Mouse (Mus musculus): ENCODE results near the gene Camkmt. TPM values are rescaled to one million over a fixed set of nuclear protein-coding genes. Genes with fewer than 3 reads are reported as not detected.

Camkmt gene
- total RNA-seq, 1 experiment from 2014 or later: 5.8 TPM

DNA sequence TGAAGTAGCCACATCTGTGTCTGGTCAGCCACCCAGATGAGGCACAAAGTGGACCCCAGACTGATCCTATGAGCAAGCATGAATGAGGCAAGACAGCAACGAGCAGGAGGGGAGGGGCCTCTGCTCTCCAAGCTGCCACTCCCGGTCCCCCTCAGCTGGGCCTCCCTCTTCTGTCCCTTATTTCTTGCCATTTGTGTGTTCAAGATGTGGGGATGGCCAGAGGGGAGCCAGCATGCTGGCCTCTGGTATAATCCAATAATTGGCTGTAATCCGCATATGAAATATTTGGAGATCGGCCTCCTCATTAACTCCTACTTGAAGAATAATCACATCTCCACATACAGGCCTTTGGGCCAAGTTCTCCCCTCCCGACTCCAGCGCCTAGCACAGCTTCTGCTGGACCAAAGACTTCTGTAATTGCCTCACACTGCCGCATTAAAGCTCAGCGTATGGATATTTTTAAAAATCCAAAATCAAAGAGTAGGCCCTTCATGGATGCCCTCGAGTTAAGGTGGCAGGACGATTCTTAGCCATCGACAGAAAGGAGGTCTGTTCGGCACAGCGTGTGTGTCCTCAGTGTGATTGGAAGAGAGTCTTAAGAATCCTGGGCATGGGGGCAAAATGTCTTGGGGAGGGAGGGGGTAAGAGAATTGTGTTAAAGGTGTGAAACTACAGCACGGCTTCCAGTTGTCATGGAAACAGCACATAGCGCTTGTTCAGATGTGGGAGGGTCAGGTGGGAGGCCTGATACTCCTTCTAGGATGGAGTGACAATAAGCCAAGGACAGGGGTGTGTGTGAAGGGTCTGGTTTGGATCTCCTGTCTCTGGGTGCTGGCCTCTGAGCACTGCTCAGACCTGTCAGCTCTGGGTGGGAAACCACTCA lies 416.1 kb downstream of the Camkmt start:
- ATAC-seq (ENCODE audit: extremely low read depth, insufficient number of reproducible peaks, low FRiP score, poor library complexity, severe bottlenecking): no peak

DNA sequence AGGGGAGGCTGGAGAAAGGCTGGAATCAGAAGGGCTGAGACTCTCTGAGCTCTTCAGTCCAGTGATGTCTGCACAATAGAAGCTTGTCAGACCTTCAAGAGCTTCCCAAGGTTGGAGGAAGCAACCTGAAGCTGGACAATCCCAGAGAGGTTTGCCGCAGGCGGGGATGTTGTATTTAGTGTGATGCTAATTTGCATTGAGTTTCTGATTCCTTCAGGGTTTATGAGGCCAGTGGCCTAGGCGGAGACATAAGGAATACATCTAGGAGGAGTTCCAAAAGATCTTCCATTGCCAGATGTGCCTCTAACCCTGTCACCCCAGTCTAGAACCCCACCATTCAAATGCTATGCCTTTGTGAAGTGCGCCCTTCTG lies 416.7 kb downstream of the Camkmt start:
- no peak for ATAC-seq (ENCODE audit: extremely low read depth, insufficient number of reproducible peaks, low FRiP score, poor library complexity, severe bottlenecking)

Other genes starting within 250 kb of the Camkmt start
- 78.3 TPM in 2 replicates for gene Ppm1b, start 133.8 kb upstream of the Camkmt start, total RNA-seq (2017)
- gene Slc3a1, start 62.2 kb upstream of the Camkmt start, total RNA-seq (2017): 0.12 and 0.61 TPM in 2 replicates
- gene Prepl, start 311 bp upstream of the Camkmt start, total RNA-seq (2017): 16.5 and 20.1 TPM in 2 replicates